Mouse (Mus musculus): Measurements from ENCODE around the gene Gpx3. TPM values are rescaled to one million over a fixed set of nuclear protein-coding genes. Genes with fewer than 3 reads are reported as not detected.
"Not testable (repeated sequence)": the region's sequence is repeated elsewhere in the genome, so short reads cannot be mapped to it uniquely, and the experiment has no call there.

The Gpx3 gene
- polyA plus RNA-seq, 1 experiment from 2014 or later = 67.9 TPM

DNA sequence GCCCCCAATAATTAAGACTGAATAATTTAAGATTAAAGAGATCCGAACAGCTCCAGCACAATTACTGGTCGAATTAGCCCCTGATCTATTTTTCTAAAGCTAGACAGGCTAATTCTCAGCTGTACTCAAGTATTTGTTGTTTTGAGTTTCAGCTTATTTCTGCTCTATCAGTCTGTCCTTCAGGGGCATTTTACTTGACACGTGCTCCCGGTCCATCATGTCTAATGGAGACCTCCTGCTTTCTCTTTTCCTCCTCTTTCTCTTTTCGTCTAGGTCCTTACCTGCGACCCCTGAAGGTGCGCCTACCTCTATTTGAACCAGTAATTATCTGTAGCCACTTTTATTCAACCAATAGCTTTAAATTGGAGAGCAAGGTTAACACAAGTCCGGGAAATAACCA is 52.5 kb downstream of the Gpx3 start:
- Histone ChIP-seq H3K4me2 (ENCODE audit: low read depth, low read length) (peak overlapping the region; percentile 0; the same call in 1 of the 2 replicates), H3K9me3 (ENCODE audit: control insufficient read depth, low read length) (no peaks in the 10 kb centered on the region), H3K4me1 (ENCODE audit: control insufficient read depth, insufficient read depth, low read length) (0 out of 2 replicates have a peak, but pooled peaks cover 4% of the 10 kb centered on the region), H3K27me3 (ENCODE audit: control insufficient read depth, insufficient read depth, low read length) (no peaks in the 10 kb centered on the region), H3K36me3 (ENCODE audit: control insufficient read depth, insufficient read depth, low read length) (no peaks in the 10 kb centered on the region), H3K4me3 (ENCODE audit: low read depth, low read length) (no peak overlapping the region), H3K27ac (ENCODE audit: low read depth, low read length) (no peak overlapping the region), H3K9ac (replicated peaks; ENCODE audit: low read depth, low read length) (no peak overlapping the region)
- ATAC-seq (ENCODE audit: low read depth) = no peak
- WGBS = 88% methylated on average over 8 of the region's 8 CpGs

DNA sequence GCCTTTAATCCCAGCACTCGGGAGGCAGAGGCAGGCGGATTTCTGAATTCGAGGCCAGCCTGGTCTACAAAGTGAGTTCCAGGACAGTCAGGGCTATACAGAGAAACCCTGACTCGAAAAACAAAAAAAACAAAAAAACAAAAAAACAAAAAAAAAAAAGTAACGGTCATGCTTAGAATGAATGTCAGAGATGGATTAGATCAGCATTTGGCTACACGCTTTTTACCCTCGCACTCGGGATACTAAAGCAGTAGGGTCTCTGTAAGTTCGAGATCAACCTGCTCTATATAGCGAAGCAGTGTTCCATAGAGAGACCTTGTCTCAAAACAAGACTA is 53.1 kb downstream of the Gpx3 start:
- Histone ChIP-seq H3K4me3 (ENCODE audit: low read depth, low read length) (peak overlapping the region; percentile 74), H3K4me2 (ENCODE audit: low read depth, low read length) (peak overlapping the region; percentile 67), H3K9ac (replicated peaks; ENCODE audit: low read depth, low read length) (peak overlapping the region; percentile 75), H3K27ac (ENCODE audit: low read depth, low read length) (peak overlapping the region; percentile 82; the same call in 1 of the 2 replicates)
- not testable (repeated sequence) for ATAC-seq (ENCODE audit: low read depth); H3K9me3 ChIP-seq (ENCODE audit: control insufficient read depth, low read length); H3K27me3 ChIP-seq (ENCODE audit: control insufficient read depth, insufficient read depth, low read length); H3K4me1 ChIP-seq (ENCODE audit: control insufficient read depth, insufficient read depth, low read length); H3K36me3 ChIP-seq (ENCODE audit: control insufficient read depth, insufficient read depth, low read length)
- WGBS = 47% methylated on average over 10 of the region's 10 CpGs

DNA sequence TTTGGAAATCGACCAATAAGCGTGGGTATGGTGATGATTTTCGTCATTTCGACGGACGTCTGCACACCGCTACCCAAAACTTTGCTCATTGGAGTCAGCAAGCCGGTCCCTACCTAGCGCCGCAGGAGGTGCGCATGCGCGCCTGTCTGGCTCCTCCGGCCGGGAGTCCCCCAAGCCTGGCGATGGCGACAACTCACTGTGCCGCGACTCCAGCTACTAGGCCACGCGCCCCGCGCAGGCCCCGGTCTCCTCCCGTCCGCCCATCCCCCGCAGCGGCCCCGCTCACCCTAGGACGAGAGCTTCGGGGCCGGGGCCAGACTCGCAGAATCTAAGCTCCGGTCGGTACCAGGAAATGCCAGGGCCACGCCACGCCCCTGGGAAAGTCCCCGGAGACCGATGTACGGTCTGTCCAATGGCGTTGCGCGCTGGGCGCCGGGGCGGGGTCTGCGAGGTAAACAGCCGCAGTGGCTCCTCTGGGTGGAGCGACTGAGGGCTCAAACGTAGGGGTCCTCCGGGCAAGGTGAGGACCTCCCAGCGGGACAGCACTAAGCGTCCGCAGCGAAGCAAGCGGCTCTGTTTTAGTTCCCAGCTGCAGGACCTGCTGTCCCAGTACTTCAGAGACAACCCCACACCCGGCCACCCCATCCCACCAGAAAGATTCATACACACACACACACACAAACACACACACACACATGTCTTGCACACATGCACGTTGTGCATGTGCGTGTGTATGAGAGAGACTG is 53.7 kb downstream of the Gpx3 start:
- no peaks in the 10 kb centered on the region for H3K27me3 ChIP-seq (ENCODE audit: control insufficient read depth, insufficient read depth, low read length)
- 1% methylated on average over 59 of the region's 59 CpGs for whole genome bisulfite sequencing
- ATAC-seq (ENCODE audit: low read depth) = peak; percentile 98

DNA sequence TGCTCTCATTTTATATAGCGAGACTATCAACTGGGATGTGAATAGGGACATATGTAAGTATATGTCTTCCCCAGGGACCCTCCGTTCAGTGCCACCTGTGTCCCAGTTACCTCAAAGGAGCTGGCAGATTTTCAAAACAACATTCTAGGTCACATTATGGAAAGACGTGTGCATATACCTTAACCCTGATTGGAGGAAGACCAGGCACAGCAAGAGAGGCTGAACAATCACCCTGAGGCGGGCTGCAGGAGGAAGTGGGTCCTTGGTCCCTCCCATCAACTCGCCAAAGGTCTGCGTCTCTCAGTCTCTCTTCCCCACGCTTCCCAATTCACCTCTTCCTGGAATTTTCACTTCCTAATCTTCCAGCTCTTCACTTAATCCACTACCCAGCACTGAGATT is 54.7 kb downstream of the Gpx3 start:
- H3K36me3 ChIP-seq (ENCODE audit: control insufficient read depth, insufficient read depth, low read length) = no peaks in the 10 kb centered on the region
- H3K9me3 ChIP-seq (ENCODE audit: control insufficient read depth, low read length) = no peaks in the 10 kb centered on the region
- no peak overlapping the region for H3K27ac ChIP-seq (ENCODE audit: low read depth, low read length)
- H3K4me1 ChIP-seq (ENCODE audit: control insufficient read depth, insufficient read depth, low read length) = 0 out of 2 replicates have a peak, but pooled peaks cover 4% of the 10 kb centered on the region
- no peak overlapping the region for H3K9ac ChIP-seq (replicated peaks; ENCODE audit: low read depth, low read length)
- ATAC-seq (ENCODE audit: low read depth) = no peak
- H3K27me3 ChIP-seq (ENCODE audit: control insufficient read depth, insufficient read depth, low read length) = no peaks in the 10 kb centered on the region
- WGBS = 66% methylated on average over 7 of the region's 7 CpGs
- H3K4me3 ChIP-seq (ENCODE audit: low read depth, low read length) = no peak overlapping the region
- no peak overlapping the region for H3K4me2 ChIP-seq (ENCODE audit: low read depth, low read length)

More for the DNA sequence above, 53.7 kb downstream of the Gpx3 start:
- Histone ChIP-seq H3K4me1 (ENCODE audit: control insufficient read depth, insufficient read depth, low read length) (0 out of 2 replicates have a peak, but pooled peaks cover 4% of the 10 kb centered on the region), H3K4me2 (ENCODE audit: low read depth, low read length) (peak overlapping the region; percentile 67), H3K27ac (ENCODE audit: low read depth, low read length) (peak overlapping the region; percentile 82), H3K4me3 (ENCODE audit: low read depth, low read length) (peak overlapping the region; percentile 74), H3K36me3 (ENCODE audit: control insufficient read depth, insufficient read depth, low read length) (no peaks in the 10 kb centered on the region), H3K9me3 (ENCODE audit: control insufficient read depth, low read length) (no peaks in the 10 kb centered on the region), H3K9ac (replicated peaks; ENCODE audit: low read depth, low read length) (peak overlapping the region; percentile 75)

DNA sequence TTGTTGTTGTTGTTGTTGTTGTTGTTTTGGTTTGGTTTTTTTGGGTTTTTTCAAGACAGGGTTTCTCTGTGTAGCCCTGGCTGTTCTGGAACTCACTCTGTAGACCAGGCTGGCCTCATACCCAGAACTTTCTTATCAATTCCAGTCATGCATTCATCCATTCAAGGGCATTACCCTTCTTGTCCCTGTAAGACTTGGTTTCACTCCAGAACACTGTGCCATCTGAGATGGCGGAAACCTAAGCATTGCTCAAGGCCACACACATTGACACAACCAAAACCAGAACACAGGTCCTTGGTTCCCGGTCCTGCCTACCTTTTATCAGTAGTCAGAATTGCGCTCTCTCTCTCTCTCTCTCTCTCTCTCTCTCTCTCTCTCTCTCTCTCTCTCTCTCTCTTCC is 55.5 kb downstream of the Gpx3 start:
- not testable (repeated sequence) for H3K4me1 ChIP-seq (ENCODE audit: control insufficient read depth, insufficient read depth, low read length); H3K4me2 ChIP-seq (ENCODE audit: low read depth, low read length); H3K27ac ChIP-seq (ENCODE audit: low read depth, low read length); H3K9me3 ChIP-seq (ENCODE audit: control insufficient read depth, low read length); H3K27me3 ChIP-seq (ENCODE audit: control insufficient read depth, insufficient read depth, low read length); H3K36me3 ChIP-seq (ENCODE audit: control insufficient read depth, insufficient read depth, low read length); ATAC-seq (ENCODE audit: low read depth); H3K9ac ChIP-seq (replicated peaks; ENCODE audit: low read depth, low read length); H3K4me3 ChIP-seq (ENCODE audit: low read depth, low read length)
- WGBS = 86% methylated on average over 3 of the region's 3 CpGs

DNA sequence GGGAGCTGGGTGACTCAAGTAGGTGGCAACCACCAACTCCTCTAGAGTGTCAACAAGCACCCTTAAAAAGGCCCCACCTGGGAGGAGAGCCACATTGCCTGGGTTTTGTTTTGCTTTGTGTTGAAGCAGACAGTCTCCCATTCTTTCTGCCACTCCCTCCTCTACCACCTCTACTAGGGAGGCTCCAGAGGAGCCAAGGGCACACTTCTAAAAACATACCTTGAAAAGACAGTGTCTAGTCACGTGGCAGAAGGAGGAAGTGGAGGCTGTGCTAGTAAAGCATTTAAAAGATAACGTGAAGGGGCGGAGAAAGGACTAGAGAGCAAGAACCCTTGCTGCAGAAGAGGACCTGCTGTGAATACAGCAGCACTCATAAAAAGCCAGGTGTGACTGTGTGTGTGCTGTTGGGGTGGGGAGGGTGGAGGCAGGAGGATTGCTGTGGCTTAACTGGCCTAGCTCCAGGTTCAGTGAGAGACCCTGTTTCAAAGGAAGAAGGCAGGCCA is 56.4 kb downstream of the Gpx3 start:
- no peaks in the 10 kb centered on the region for H3K9me3 ChIP-seq (ENCODE audit: control insufficient read depth, low read length)
- H3K4me3 ChIP-seq (ENCODE audit: low read depth, low read length) = no peak overlapping the region
- no peaks in the 10 kb centered on the region for H3K27me3 ChIP-seq (ENCODE audit: control insufficient read depth, insufficient read depth, low read length)
- H3K4me2 ChIP-seq (ENCODE audit: low read depth, low read length) = no peak overlapping the region
- 52% methylated on average over 3 of the region's 3 CpGs for WGBS
- H3K9ac ChIP-seq (replicated peaks; ENCODE audit: low read depth, low read length) = no peak overlapping the region
- 0 out of 2 replicates have a peak, but pooled peaks cover 4% of the 10 kb centered on the region for H3K4me1 ChIP-seq (ENCODE audit: control insufficient read depth, insufficient read depth, low read length)
- no peak overlapping the region for H3K27ac ChIP-seq (ENCODE audit: low read depth, low read length)
- no peak for ATAC-seq (ENCODE audit: low read depth)
- H3K36me3 ChIP-seq (ENCODE audit: control insufficient read depth, insufficient read depth, low read length) = no peaks in the 10 kb centered on the region

Other genes starting within 250 kb of the Gpx3 start
- 152 and 153 TPM in 2 replicates for gene Cdc42se2, start 114.8 kb upstream of the Gpx3 start, polyA plus RNA-seq (2014; fragmentation: Nextera tagmentation; extraction: Ambion mirVana)
- gene Lyrm7, start 41.5 kb upstream of the Gpx3 start, polyA plus RNA-seq (2014; fragmentation: Nextera tagmentation; extraction: Ambion mirVana) = 12.1 and 16.5 TPM in 2 replicates
- gene Hint1, start 36.1 kb upstream of the Gpx3 start, polyA plus RNA-seq (2014; fragmentation: Nextera tagmentation; extraction: Ambion mirVana) = 831 and 868 TPM in 2 replicates
- gene Tnip1, start 60.5 kb downstream of the Gpx3 start, polyA plus RNA-seq (2014; fragmentation: Nextera tagmentation; extraction: Ambion mirVana) = 16.1 TPM in 2 replicates
- gene Anxa6, start 131.0 kb downstream of the Gpx3 start, polyA plus RNA-seq (2014; fragmentation: Nextera tagmentation; extraction: Ambion mirVana) = 42.3 and 106 TPM in 2 replicates
- 0.37 TPM in 1 of 2 replicates, not detected in the other for gene Ccdc69, start 175.7 kb downstream of the Gpx3 start, polyA plus RNA-seq (2014; fragmentation: Nextera tagmentation; extraction: Ambion mirVana)
- gene Gm2a, start 195.7 kb downstream of the Gpx3 start, polyA plus RNA-seq (2014; fragmentation: Nextera tagmentation; extraction: Ambion mirVana) = 30.0 and 32.5 TPM in 2 replicates
- gene Slc36a3, start 249.3 kb downstream of the Gpx3 start, polyA plus RNA-seq (2014; fragmentation: Nextera tagmentation; extraction: Ambion mirVana) = not detected in 2 replicates

All from neural tube, embryonic 14.5 days (tissue).